Mouse (Mus musculus): Measurements from ENCODE around the gene Rnf220.

- no peak for TF ChIP-seq CTCF (IDR thresholded peaks at IDR 0.05; ENCODE audit: low read depth, low read length)
- TF ChIP-seq POLR2A (IDR thresholded peaks at IDR 0.05; ENCODE audit: borderline replicate concordance, low read depth, low read length) = no peak
Observed at GRCm38 (mm10) chr4:117489566-117489965, 7.3 kb downstream of the Rnf220 start.
